13 mouse cellular contexts compared by ENCODE assay signal in genomic region chr11:114552176-114552575, GRCm38 (mm10).
"Had no signal": no experiment of that assay in that cellular context is flagged by ENCODE, and none has a peak within 500 bp of the region (broad histone marks: within the 10 kb centered on the region; RNA-seq: fewer than 3 reads in every experiment).

No protein-coding gene starts in this region.

- ATAC-seq: intestine, embryonic 15.5 days; lung, postnatal 0 days; midbrain, embryonic 15.5 days had no signal

- H3K27ac ChIP-seq: intestine, embryonic 15.5 days; limb, embryonic 10.5 days; liver, embryonic 15.5 days; midbrain, embryonic 10.5 days; midbrain, embryonic 15.5 days; neural tube, embryonic 12.5 days; stomach, postnatal 0 days had no signal

- H3K9me3 ChIP-seq: intestine, embryonic 15.5 days; limb, embryonic 10.5 days; liver, embryonic 15.5 days; midbrain, embryonic 10.5 days; midbrain, embryonic 15.5 days; neural tube, embryonic 12.5 days had no signal

- H3K4me2 ChIP-seq: intestine, embryonic 15.5 days; liver, embryonic 11.5 days; liver, embryonic 15.5 days; midbrain, embryonic 15.5 days; neural tube, embryonic 12.5 days had no signal

- H3K9ac ChIP-seq: intestine, embryonic 15.5 days; liver, embryonic 15.5 days; midbrain, embryonic 15.5 days; neural tube, embryonic 12.5 days had no signal

- H3K27me3 ChIP-seq: intestine, embryonic 15.5 days; liver, embryonic 15.5 days; midbrain, embryonic 15.5 days had no signal

- DNase-seq: lung, adult 2 months; lung, postnatal 4 days; thymus, adult 18-20 months; thymus, postnatal 25 days had no signal

- H3K4me1 ChIP-seq: midbrain, embryonic 15.5 days had no signal

- H3K36me3 ChIP-seq: intestine, embryonic 15.5 days; limb, embryonic 10.5 days; liver, embryonic 15.5 days; midbrain, embryonic 10.5 days; midbrain, embryonic 15.5 days; neural tube, embryonic 12.5 days had no signal

- H3K4me3 ChIP-seq: intestine, embryonic 15.5 days; limb, embryonic 10.5 days; liver, embryonic 15.5 days; midbrain, embryonic 10.5 days; midbrain, embryonic 15.5 days; neural tube, embryonic 12.5 days had no signal
